Mouse (Mus musculus) urinary bladder, postnatal 4 days (tissue): Measurements from ENCODE around the gene Nit1.
A peak's percentile ranks its signal among the peaks of the same experiment; 100 is the strongest.
"Not testable (repeated sequence)": the region's sequence is repeated elsewhere in the genome, so short reads cannot be mapped to it uniquely, and the experiment has no call there.

Experiments
- DNase-seq, 2 experiments: peaks; one replicate each; pipeline ENCODE4 v3.0.0; 2021 to 2022; ENCODE audit warnings: low spot score in 2 of 2

Gene Nit1

GRCm38 (mm10) chr1:171349210-171349609 lies 3.8 kb upstream of the Nit1 start:
- DNase-seq, result no peak

GRCm38 (mm10) chr1:171348665-171349064 lies 3.2 kb upstream of the Nit1 start:
- DNase-seq, result no peak

GRCm38 (mm10) chr1:171346095-171346450 lies 627 bp upstream of the Nit1 start:
- DNase-seq, result no peak

- no peak for DNase-seq
Measured at GRCm38 (mm10) chr1:171344715-171345114, 731 bp downstream of the Nit1 start.

GRCm38 (mm10) chr1:171343922-171344677 lies 1.3 kb downstream of the Nit1 start:
- DNase-seq, result no peak

GRCm38 (mm10) chr1:171342262-171343207 lies 2.9 kb downstream of the Nit1 start:
- DNase-seq, result no peak

- no peak for DNase-seq
Measured at GRCm38 (mm10) chr1:171330216-171330560, 15.3 kb downstream of the Nit1 start.

GRCm38 (mm10) chr1:171329433-171330215 lies 15.8 kb downstream of the Nit1 start:
- DNase-seq, result peak in 1 of 2 experiments; percentile 83

- peak; percentile 87 to 91 for DNase-seq
Measured at GRCm38 (mm10) chr1:171328839-171329432, 16.5 kb downstream of the Nit1 start, which contains the start of gene Dedd. Gene Dedd, plus strand, starts transcription at chr1:171329145.

GRCm38 (mm10) chr1:171328244-171328643 lies 17.2 kb downstream of the Nit1 start:
- DNase-seq, result no peak

GRCm38 (mm10) chr1:171326588-171326987 lies 18.9 kb downstream of the Nit1 start:
- DNase-seq, result not testable (repeated sequence)

- DNase-seq, result no peak
Measured at GRCm38 (mm10) chr1:171325571-171325970, 19.9 kb downstream of the Nit1 start.

- no peak for DNase-seq
Measured at GRCm38 (mm10) chr1:171322012-171322411, 23.4 kb downstream of the Nit1 start.

GRCm38 (mm10) chr1:171321415-171321814 lies 24.0 kb downstream of the Nit1 start:
- no peak for DNase-seq

- no peak for DNase-seq
Measured at GRCm38 (mm10) chr1:171320151-171320550, 25.3 kb downstream of the Nit1 start.

- DNase-seq, result no peak
Measured at GRCm38 (mm10) chr1:171319748-171320147, 25.7 kb downstream of the Nit1 start.

GRCm38 (mm10) chr1:171309321-171309720 lies 36.1 kb downstream of the Nit1 start:
- DNase-seq, result no peak

GRCm38 (mm10) chr1:171306157-171306556 lies 39.3 kb downstream of the Nit1 start:
- not testable (repeated sequence) for DNase-seq

- DNase-seq, result no peak
Measured at GRCm38 (mm10) chr1:171298226-171298625, 47.2 kb downstream of the Nit1 start.

GRCm38 (mm10) chr1:171295063-171295402 lies 50.4 kb downstream of the Nit1 start:
- no peak for DNase-seq

- peak; percentile 81 to 82 for DNase-seq
Measured at GRCm38 (mm10) chr1:171294298-171295062, 51.0 kb downstream of the Nit1 start, which contains the start of gene Ufc1. Gene Ufc1, minus strand, starts transcription at chr1:171295024.
